Mouse (Mus musculus) ES-E14 (cell line): ENCODE measurements at regions not wholly inside any gene's neighbourhood (a gene's known extent, or its start where the extent isn't known, plus 50 kb on each side); places are given as distances from the start of the nearest gene placed in this dataset.

Source experiments
- MAFK ChIP-seq: IDR thresholded peaks from 2 replicates; pipeline ENCODE4 v1.6.1; 2014; ENCODE audit warnings: mild to moderate bottlenecking, low read depth, low read length, inconsistent platforms; ENCODE audit not compliant: insufficient read depth
- ZC3H11A ChIP-seq: IDR thresholded peaks from 2 replicates; pipeline ENCODE4 v1.6.1; 2012; ENCODE audit warnings: low read depth, mild to moderate bottlenecking, inconsistent platforms, low read length, borderline replicate concordance
- ZNF384 ChIP-seq: IDR thresholded peaks from 2 replicates; pipeline ENCODE4 v1.6.1; 2012; ENCODE audit warnings: low read depth, low read length, inconsistent platforms

GRCm38 (mm10) chr17:83086703-83087102 lies 128.4 kb upstream of the Pkdcc start:
- 0 out of 2 replicates have a peak, but pooled peaks have one; percentile 4 for TF ChIP-seq ZC3H11A
- no peak for TF ChIP-seq ZNF384
- TF ChIP-seq MAFK: no peak
